Mouse (Mus musculus) C2C12 (cell line): ENCODE measurements around the gene Gpatch2.

Source experiments
- CTCF ChIP-seq: IDR thresholded peaks from one replicate; pipeline ENCODE4 v1.5.1; 2011; ENCODE audit not compliant: control insufficient read depth, insufficient read depth, insufficient read length
- MAX ChIP-seq: IDR thresholded peaks from one replicate; pipeline ENCODE4 v1.6.1; 2011; ENCODE audit warnings: mild to moderate bottlenecking, control low read depth
- MYOD1 ChIP-seq: IDR thresholded peaks from one replicate; pipeline ENCODE4 v1.6.1; 2011; ENCODE audit warnings: low read depth; ENCODE audit not compliant: control insufficient read depth, insufficient read length
- MYOG ChIP-seq: IDR thresholded peaks from one replicate; pipeline ENCODE4 v1.6.1; 2011; ENCODE audit not compliant: control insufficient read depth, insufficient read length; ENCODE audit errors: extremely low read depth
- USF1 ChIP-seq: IDR thresholded peaks from one replicate; pipeline ENCODE4 v1.6.1; 2011; ENCODE audit warnings: low read depth, mild to moderate bottlenecking, control low read depth, moderate library complexity

DNA sequence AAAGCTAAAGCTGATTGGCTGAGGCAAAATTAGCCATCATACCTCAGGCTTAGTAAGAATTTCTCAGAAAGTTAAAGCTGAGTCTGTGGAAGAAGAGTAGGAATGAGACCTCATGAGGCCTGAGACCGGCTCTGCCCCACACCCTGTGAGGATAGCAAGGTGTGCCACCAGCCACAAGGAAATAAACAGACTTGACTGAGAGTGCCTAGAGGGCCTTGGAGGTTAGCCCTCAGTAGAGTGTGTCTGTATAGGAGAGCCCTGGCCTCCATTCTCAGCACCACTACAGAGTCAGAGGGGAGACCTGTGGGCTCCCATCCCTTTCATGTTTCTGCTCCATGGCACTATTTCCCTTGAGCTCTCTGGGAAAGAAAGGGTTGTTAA lies 107.9 kb downstream of the Gpatch2 start:
- TF ChIP-seq CTCF (no peak), USF1 (no peak), MAX (no peak), MYOG (no peak), MYOD1 (no peak)
